Mouse (Mus musculus) midbrain, embryonic 15.5 days (tissue): Measurements from ENCODE around the gene Osbpl5. TPM values are rescaled to one million over a fixed set of nuclear protein-coding genes. Genes with fewer than 3 reads are reported as not detected.
A peak's percentile ranks its signal among the peaks of the same experiment; 100 is the strongest.

ENCODE experiments used
- ATAC-seq: fragments of 200-750 bp; cut with Nextera tagmentation; replicated peaks from 2 replicates; pipeline ENCODE4 v1.8.0; 2017; ENCODE audit warnings: moderate TSS enrichment
- H3K27ac ChIP-seq: fragments of 300-500 bp; sonication (generic); 2 replicates; pipeline ENCODE4 v1.5.1; 2015; ENCODE audit warnings: mild to moderate bottlenecking, inconsistent platforms
- H3K27me3 ChIP-seq: fragments of 300-500 bp; sonication (generic); replicated peaks from 2 replicates; pipeline ENCODE4 v1.6.1; 2015; ENCODE audit warnings: inconsistent platforms
- H3K36me3 ChIP-seq: fragments of 300-500 bp; sonication (generic); replicated peaks from 2 replicates; pipeline ENCODE4 v1.6.1; 2015; ENCODE audit warnings: inconsistent platforms
- H3K4me1 ChIP-seq: fragments of 300-500 bp; sonication (generic); 2 replicates; pipeline ENCODE4 v1.6.1; 2015; ENCODE audit warnings: inconsistent platforms
- H3K4me2 ChIP-seq: fragments of 300-500 bp; sonication (generic); 2 replicates; pipeline ENCODE4 v1.6.1; 2015; ENCODE audit warnings: inconsistent platforms, mild to moderate bottlenecking, moderate library complexity
- H3K4me3 ChIP-seq: fragments of 300-500 bp; sonication (generic); 2 replicates; pipeline ENCODE4 v1.5.1; 2015; ENCODE audit warnings: mild to moderate bottlenecking, inconsistent platforms
- H3K9ac ChIP-seq: fragments of 300-500 bp; sonication (generic); 2 replicates; pipeline ENCODE4 v1.6.1; 2015; ENCODE audit warnings: mild to moderate bottlenecking, inconsistent platforms
- H3K9me3 ChIP-seq: fragments of 300-500 bp; sonication (generic); 2 replicates; pipeline ENCODE4 v1.6.1; 2016; ENCODE audit warnings: inconsistent platforms
- WGBS: fragments of 180-500 bp; shearing (Covaris S2); methylation state at CpG from one replicate; pipeline ENCODE4 v1.1.7; 2015; ENCODE audit warnings: mixed read lengths; 5-methylcytosine and 5-hydroxymethylcytosine counted together
- polyA plus RNA-seq: library from polyadenylated mRNA; unstranded; fragments of >200 nt; fragmentation: Nextera tagmentation; extraction: Ambion mirVana; gene quantifications from 2 replicates; pipeline ENCODE4 v1.2.1, GENCODE M21; 2015

The Osbpl5 gene
- polyA plus RNA-seq, 1 experiment from 2014 or later = 44.0 TPM

- no peak overlapping the region for H3K4me3 ChIP-seq
- no peak overlapping the region for H3K27ac ChIP-seq
- H3K4me2 ChIP-seq = no peak overlapping the region
- no peaks in the 10 kb centered on the region for H3K4me1 ChIP-seq
- no peak overlapping the region for H3K9ac ChIP-seq
- peaks cover 10% of the 10 kb centered on the region; the same call in 1 of the 2 replicates for H3K36me3 ChIP-seq
- H3K9me3 ChIP-seq = no peaks in the 10 kb centered on the region
- 92% methylated on average over 1 of the region's 1 CpGs for WGBS
- ATAC-seq = no peak
- H3K27me3 ChIP-seq = no peaks in the 10 kb centered on the region
Measured at GRCm38 (mm10) chr7:143717811-143718210, 39.0 kb downstream of the Osbpl5 start.

- Histone ChIP-seq H3K4me2 (no peak overlapping the region), H3K9me3 (no peaks in the 10 kb centered on the region), H3K27ac (no peak overlapping the region), H3K4me3 (no peak overlapping the region), H3K4me1 (no peaks in the 10 kb centered on the region), H3K36me3 (peaks cover 18% of the 10 kb centered on the region; the same call in 1 of the 2 replicates), H3K27me3 (no peaks in the 10 kb centered on the region), H3K9ac (no peak overlapping the region)
- 76% methylated on average over 4 of the region's 4 CpGs for WGBS
- ATAC-seq = no peak
Measured at GRCm38 (mm10) chr7:143713421-143713820, 43.4 kb downstream of the Osbpl5 start.

- Histone ChIP-seq H3K27me3 (no peaks in the 10 kb centered on the region), H3K9ac (no peak overlapping the region), H3K36me3 (peaks cover 21% of the 10 kb centered on the region; the same call in 1 of the 2 replicates), H3K4me3 (no peak overlapping the region), H3K4me2 (no peak overlapping the region), H3K4me1 (no peaks in the 10 kb centered on the region), H3K9me3 (no peaks in the 10 kb centered on the region), H3K27ac (no peak overlapping the region)
- ATAC-seq = no peak
- 83% methylated on average over 8 of the region's 8 CpGs for WGBS
Measured at GRCm38 (mm10) chr7:143712771-143713348, 43.9 kb downstream of the Osbpl5 start.

- no peaks in the 10 kb centered on the region for H3K27me3 ChIP-seq
- no peak overlapping the region for H3K4me2 ChIP-seq
- no peak overlapping the region for H3K9ac ChIP-seq
- H3K27ac ChIP-seq = no peak overlapping the region
- no peaks in the 10 kb centered on the region for H3K4me1 ChIP-seq
- peaks cover 21% of the 10 kb centered on the region; the same call in 1 of the 2 replicates for H3K36me3 ChIP-seq
- no peak overlapping the region for H3K4me3 ChIP-seq
- WGBS = 64% methylated on average over 4 of the region's 4 CpGs
- H3K9me3 ChIP-seq = no peaks in the 10 kb centered on the region
- ATAC-seq = no peak
Measured at GRCm38 (mm10) chr7:143712023-143712422, 44.8 kb downstream of the Osbpl5 start.

- ATAC-seq = no peak
- no peak overlapping the region for H3K27ac ChIP-seq
- no peak overlapping the region for H3K4me3 ChIP-seq
- no peak overlapping the region for H3K4me2 ChIP-seq
- peaks cover 21% of the 10 kb centered on the region; the same call in 1 of the 2 replicates for H3K36me3 ChIP-seq
- no peaks in the 10 kb centered on the region for H3K27me3 ChIP-seq
- H3K9ac ChIP-seq = no peak overlapping the region
- H3K4me1 ChIP-seq = no peaks in the 10 kb centered on the region
- WGBS = 67% methylated on average over 7 of the region's 7 CpGs
- H3K9me3 ChIP-seq = no peaks in the 10 kb centered on the region
Measured at GRCm38 (mm10) chr7:143711381-143711780, 45.4 kb downstream of the Osbpl5 start.

- Histone ChIP-seq H3K9me3 (no peaks in the 10 kb centered on the region), H3K27me3 (no peaks in the 10 kb centered on the region), H3K36me3 (peaks cover 21% of the 10 kb centered on the region; the same call in 1 of the 2 replicates), H3K4me3 (no peak overlapping the region), H3K27ac (no peak overlapping the region), H3K4me2 (no peak overlapping the region), H3K9ac (no peak overlapping the region), H3K4me1 (no peaks in the 10 kb centered on the region)
- ATAC-seq = no peak
- 91% methylated on average over 7 of the region's 7 CpGs for WGBS
Measured at GRCm38 (mm10) chr7:143709395-143709794, 47.4 kb downstream of the Osbpl5 start.

- Histone ChIP-seq H3K4me1 (no peaks in the 10 kb centered on the region), H3K4me2 (no peak overlapping the region), H3K27me3 (no peaks in the 10 kb centered on the region), H3K36me3 (peaks cover 38% of the 10 kb centered on the region; the same call in 1 of the 2 replicates), H3K4me3 (no peak overlapping the region), H3K27ac (no peak overlapping the region), H3K9ac (no peak overlapping the region), H3K9me3 (no peaks in the 10 kb centered on the region)
- 39% methylated on average over 7 of the region's 7 CpGs for WGBS
- ATAC-seq = peak; percentile 76; the same call in 1 of the 2 replicates
Measured at GRCm38 (mm10) chr7:143706697-143707438, 49.9 kb downstream of the Osbpl5 start.

GRCm38 (mm10) chr7:143696140-143696539 lies 60.6 kb downstream of the Osbpl5 start:
- H3K4me3 ChIP-seq = no peak overlapping the region
- no peaks in the 10 kb centered on the region for H3K27me3 ChIP-seq
- no peak overlapping the region for H3K27ac ChIP-seq
- 66% methylated on average over 2 of the region's 2 CpGs for WGBS
- H3K9ac ChIP-seq = no peak overlapping the region
- H3K4me2 ChIP-seq = no peak overlapping the region
- H3K9me3 ChIP-seq = no peaks in the 10 kb centered on the region
- peaks cover 58% of the 10 kb centered on the region for H3K36me3 ChIP-seq
- no peak for ATAC-seq
- H3K4me1 ChIP-seq = no peaks in the 10 kb centered on the region

- H3K4me2 ChIP-seq = no peak overlapping the region
- H3K27me3 ChIP-seq = no peaks in the 10 kb centered on the region
- no peak overlapping the region for H3K27ac ChIP-seq
- no peak overlapping the region for H3K4me3 ChIP-seq
- no peaks in the 10 kb centered on the region for H3K4me1 ChIP-seq
- ATAC-seq = no peak
- 91% methylated on average over 7 of the region's 7 CpGs for WGBS
- no peak overlapping the region for H3K9ac ChIP-seq
- no peaks in the 10 kb centered on the region for H3K9me3 ChIP-seq
- H3K36me3 ChIP-seq = peaks cover 71% of the 10 kb centered on the region
Measured at GRCm38 (mm10) chr7:143694550-143694949, 62.2 kb downstream of the Osbpl5 start.

- Histone ChIP-seq H3K4me2 (no peak overlapping the region), H3K9ac (no peak overlapping the region), H3K9me3 (no peaks in the 10 kb centered on the region), H3K27ac (no peak overlapping the region), H3K4me1 (no peaks in the 10 kb centered on the region), H3K4me3 (no peak overlapping the region), H3K36me3 (peaks cover 76% of the 10 kb centered on the region), H3K27me3 (no peaks in the 10 kb centered on the region)
- ATAC-seq = no peak
- 93% methylated on average over 12 of the region's 12 CpGs for WGBS
Measured at GRCm38 (mm10) chr7:143692746-143693510, 63.9 kb downstream of the Osbpl5 start.

- Histone ChIP-seq H3K36me3 (peaks cover 73% of the 10 kb centered on the region), H3K27ac (no peak overlapping the region), H3K4me3 (no peak overlapping the region), H3K27me3 (no peaks in the 10 kb centered on the region), H3K4me1 (no peaks in the 10 kb centered on the region), H3K4me2 (no peak overlapping the region), H3K9ac (no peak overlapping the region), H3K9me3 (no peaks in the 10 kb centered on the region)
- WGBS = 97% methylated on average over 4 of the region's 4 CpGs
- ATAC-seq = no peak
Measured at GRCm38 (mm10) chr7:143691909-143692308, 64.9 kb downstream of the Osbpl5 start.

- H3K9me3 ChIP-seq = no peaks in the 10 kb centered on the region
- no peak overlapping the region for H3K4me3 ChIP-seq
- H3K36me3 ChIP-seq = peaks cover 73% of the 10 kb centered on the region
- no peak overlapping the region for H3K4me2 ChIP-seq
- WGBS = 95% methylated on average over 5 of the region's 5 CpGs
- H3K9ac ChIP-seq = no peak overlapping the region
- no peak for ATAC-seq
- H3K27ac ChIP-seq = no peak overlapping the region
- no peaks in the 10 kb centered on the region for H3K4me1 ChIP-seq
- H3K27me3 ChIP-seq = no peaks in the 10 kb centered on the region
Measured at GRCm38 (mm10) chr7:143691181-143691580, 65.6 kb downstream of the Osbpl5 start.
